Mouse (Mus musculus): ENCODE measurements around the gene Rad51b. TPM values are rescaled to one million over a fixed set of nuclear protein-coding genes. Genes with fewer than 3 reads are reported as not detected.

The Rad51b gene
- polyA plus RNA-seq (2015; fragmentation: Nextera tagmentation; extraction: Ambion mirVana) = 3.9 TPM in 2 replicates

DNA sequence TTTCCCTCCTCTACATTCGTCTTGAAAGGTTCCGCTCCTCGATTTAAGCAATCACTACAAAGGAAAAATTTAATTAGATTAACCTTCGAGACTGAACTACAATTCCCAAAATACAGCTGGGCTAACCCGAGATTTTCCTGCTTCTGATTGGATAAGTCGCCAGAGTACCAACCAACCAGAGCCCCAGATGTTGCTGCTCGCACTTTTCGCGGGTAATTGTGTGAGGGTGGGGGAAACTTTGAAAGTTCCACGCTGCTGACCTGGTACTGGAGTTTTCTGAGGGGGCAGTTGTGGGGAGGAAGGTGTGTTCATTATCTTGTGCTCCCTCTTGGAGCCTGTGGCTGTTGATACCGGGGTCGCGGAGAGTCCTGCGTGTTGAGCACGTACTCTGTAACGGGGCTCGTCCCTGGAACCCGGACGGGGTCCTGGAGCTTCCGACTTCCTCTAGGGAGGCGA lies at the start of gene Rad51b:
Gene Rad51b, plus strand, starts transcription at position 162 of the 456 bp plus-strand sequence.
- H3K4me3 ChIP-seq (replicated peaks; ENCODE audit: low read depth, low read length) = peak within 1 kb of the TSS; percentile 65
- 0% methylated on average over 21 of the region's 21 CpGs for WGBS
- H3K27me3 ChIP-seq (ENCODE audit: insufficient read depth, low read length) = no peaks in the 10 kb centered on the region
- H3K9me3 ChIP-seq (replicated peaks; ENCODE audit: low read length) = no peaks in the 10 kb centered on the region
- H3K36me3 ChIP-seq (ENCODE audit: insufficient read depth, low read length) = no peaks in the 10 kb centered on the region
- ATAC-seq (replicated peaks; ENCODE audit: low FRiP score, low read depth) = peak; percentile 60
- peak within 1 kb of the TSS; percentile 80 for H3K27ac ChIP-seq
- DNase-seq (ENCODE audit: low spot score) = peak; percentile 97
- peak within 1 kb of the TSS; percentile 85 for H3K4me2 ChIP-seq (ENCODE audit: low read length)
- H3K9ac ChIP-seq (ENCODE audit: low read depth, low read length) = peak within 1 kb of the TSS; percentile 75
- H3K4me1 ChIP-seq (replicated peaks; ENCODE audit: insufficient read depth, low read length) = 0 out of 2 replicates have a peak, but pooled peaks cover 4% of the 10 kb centered on the region
- TF ChIP-seq CTCF (IDR thresholded peaks at IDR 0.05; ENCODE audit: low read depth) = no peak

DNA sequence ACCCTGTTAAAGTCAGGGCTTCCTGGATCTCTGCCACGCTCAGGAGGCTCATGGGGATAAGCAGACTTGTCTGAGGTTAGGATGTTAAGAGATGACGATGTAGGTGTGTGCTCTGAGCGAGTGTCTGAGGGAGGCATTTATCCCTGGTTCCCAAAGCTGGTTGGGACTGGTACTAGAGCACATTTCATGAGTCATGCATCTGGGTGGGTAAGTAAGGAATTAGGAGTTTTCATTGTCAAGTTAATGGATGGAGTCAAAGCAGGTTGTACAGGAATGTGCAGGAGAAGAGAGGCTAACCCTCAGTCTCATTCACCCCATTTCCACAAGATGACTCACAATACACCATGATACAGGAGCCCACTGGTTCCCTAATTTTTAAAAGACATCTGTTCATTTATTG lies 49.0 kb upstream of the Rad51b start:
- TF ChIP-seq CTCF (IDR thresholded peaks at IDR 0.05; ENCODE audit: low read depth) = no peak
- no peaks in the 10 kb centered on the region for H3K27me3 ChIP-seq (ENCODE audit: insufficient read depth, low read length)
- no peaks in the 10 kb centered on the region for H3K4me1 ChIP-seq (replicated peaks; ENCODE audit: insufficient read depth, low read length)
- no peak overlapping the region for H3K27ac ChIP-seq
- no peaks in the 10 kb centered on the region for H3K9me3 ChIP-seq (replicated peaks; ENCODE audit: low read length)
- peaks cover 68% of the 10 kb centered on the region for H3K36me3 ChIP-seq (ENCODE audit: insufficient read depth, low read length)
- ATAC-seq (replicated peaks; ENCODE audit: low FRiP score, low read depth) (no peak), DNase-seq (ENCODE audit: low spot score) (no peak)
- no peak overlapping the region for H3K4me3 ChIP-seq (replicated peaks; ENCODE audit: low read depth, low read length)
- H3K9ac ChIP-seq (ENCODE audit: low read depth, low read length) = no peak overlapping the region
- H3K4me2 ChIP-seq (ENCODE audit: low read length) = no peak overlapping the region
- WGBS = 89% methylated on average over 3 of the region's 3 CpGs

DNA sequence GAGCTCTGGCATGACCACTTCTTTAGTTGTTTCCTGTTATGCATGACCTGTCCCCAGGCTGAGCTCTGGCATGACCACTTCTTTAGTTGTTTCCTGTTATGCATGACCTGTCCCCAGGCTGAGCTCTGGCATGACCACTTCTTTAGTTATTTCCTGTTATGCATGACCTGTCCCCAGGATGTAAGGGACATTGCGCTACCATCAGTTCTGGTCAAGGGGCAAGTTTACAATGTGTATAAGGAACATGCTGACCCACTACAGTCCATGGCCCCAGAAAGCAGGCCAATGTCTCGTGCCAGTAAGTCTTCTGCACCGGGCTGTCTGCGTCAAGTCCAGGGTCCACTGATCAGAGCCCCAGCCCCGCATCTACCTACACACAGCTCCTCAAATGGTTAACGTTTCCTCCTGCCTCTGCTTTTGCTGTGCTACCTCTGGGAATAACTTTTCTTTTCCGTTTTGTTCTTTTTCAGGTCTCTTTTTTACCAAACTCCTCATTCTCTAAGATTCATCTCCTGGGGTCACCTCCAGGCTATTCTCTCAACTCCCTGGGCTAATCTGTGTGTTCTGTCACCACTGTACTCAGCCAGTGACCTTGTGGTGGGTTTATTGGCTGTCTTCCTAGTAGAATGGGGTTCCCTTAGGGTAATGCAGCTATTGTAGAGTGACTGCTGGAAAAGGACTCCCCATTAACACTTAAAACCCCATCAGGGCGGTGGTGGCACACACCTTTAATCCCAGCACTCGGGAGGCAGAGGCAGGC lies 43.6 kb upstream of the Rad51b start:
- Histone ChIP-seq H3K27me3 (ENCODE audit: insufficient read depth, low read length) (no peaks in the 10 kb centered on the region), H3K9me3 (replicated peaks; ENCODE audit: low read length) (no peaks in the 10 kb centered on the region), H3K4me3 (replicated peaks; ENCODE audit: low read depth, low read length) (no peak overlapping the region), H3K9ac (ENCODE audit: low read depth, low read length) (no peak overlapping the region), H3K27ac (peak overlapping the region; percentile 64), H3K36me3 (ENCODE audit: insufficient read depth, low read length) (peaks cover 44% of the 10 kb centered on the region), H3K4me2 (ENCODE audit: low read length) (no peak overlapping the region), H3K4me1 (replicated peaks; ENCODE audit: insufficient read depth, low read length) (no peaks in the 10 kb centered on the region)
- DNase-seq (ENCODE audit: low spot score) (peak; percentile 53), ATAC-seq (replicated peaks; ENCODE audit: low FRiP score, low read depth) (peak; percentile 92)
- 63% methylated on average over 9 of the region's 9 CpGs for WGBS
- no peak for TF ChIP-seq CTCF (IDR thresholded peaks at IDR 0.05; ENCODE audit: low read depth)

DNA sequence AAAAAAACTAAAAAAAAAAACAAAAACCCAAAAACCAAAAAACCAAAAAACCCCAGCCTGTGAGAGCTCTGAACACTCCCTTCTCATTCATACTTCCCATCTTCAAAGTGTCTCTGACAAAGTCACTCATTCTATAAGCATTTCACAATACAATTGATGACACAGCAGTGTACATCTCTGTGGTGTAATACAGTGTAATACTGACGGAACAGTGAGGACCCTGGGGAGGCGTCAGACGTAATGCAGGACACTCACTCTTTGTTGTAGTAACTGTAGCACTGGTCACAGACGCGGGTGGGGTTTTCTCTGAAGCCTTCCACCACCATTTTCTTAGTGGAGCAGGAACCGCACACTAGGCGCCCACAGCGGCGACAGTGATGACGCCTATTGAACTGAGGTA lies 42.1 kb upstream of the Rad51b start:
- ATAC-seq (replicated peaks; ENCODE audit: low FRiP score, low read depth) (no peak), DNase-seq (ENCODE audit: low spot score) (no peak)
- H3K4me2 ChIP-seq (ENCODE audit: low read length) = no peak overlapping the region
- no peaks in the 10 kb centered on the region for H3K9me3 ChIP-seq (replicated peaks; ENCODE audit: low read length)
- no peak for TF ChIP-seq CTCF (IDR thresholded peaks at IDR 0.05; ENCODE audit: low read depth)
- no peak overlapping the region for H3K27ac ChIP-seq
- H3K4me3 ChIP-seq (replicated peaks; ENCODE audit: low read depth, low read length) = no peak overlapping the region
- no peaks in the 10 kb centered on the region for H3K4me1 ChIP-seq (replicated peaks; ENCODE audit: insufficient read depth, low read length)
- peaks cover 37% of the 10 kb centered on the region for H3K36me3 ChIP-seq (ENCODE audit: insufficient read depth, low read length)
- no peak overlapping the region for H3K9ac ChIP-seq (ENCODE audit: low read depth, low read length)
- H3K27me3 ChIP-seq (ENCODE audit: insufficient read depth, low read length) = no peaks in the 10 kb centered on the region
- 96% methylated on average over 10 of the region's 10 CpGs for WGBS

DNA sequence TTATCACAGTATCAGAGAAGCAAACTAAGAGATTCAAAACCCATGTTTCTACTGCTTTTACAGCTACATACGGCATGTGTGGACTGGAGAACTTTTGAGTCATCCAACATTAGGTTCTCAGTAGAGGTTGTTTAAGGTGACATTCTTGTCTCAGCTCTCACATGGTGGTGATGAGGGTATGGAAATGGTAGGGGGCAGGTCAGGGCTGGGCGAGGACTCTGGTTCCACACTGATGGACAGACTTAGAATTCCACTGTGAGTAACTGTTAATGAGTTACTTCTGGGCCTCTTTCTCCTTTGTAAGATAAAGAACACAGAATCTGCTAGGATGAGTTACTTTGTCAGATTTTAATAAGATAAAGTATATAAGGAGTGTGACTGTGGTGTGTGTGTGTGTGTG lies 36.9 kb upstream of the Rad51b start:
- Histone ChIP-seq H3K4me1 (replicated peaks; ENCODE audit: insufficient read depth, low read length) (no peaks in the 10 kb centered on the region), H3K4me2 (ENCODE audit: low read length) (no peak overlapping the region), H3K36me3 (ENCODE audit: insufficient read depth, low read length) (peaks cover 48% of the 10 kb centered on the region), H3K9me3 (replicated peaks; ENCODE audit: low read length) (no peaks in the 10 kb centered on the region), H3K27ac (no peak overlapping the region), H3K4me3 (replicated peaks; ENCODE audit: low read depth, low read length) (no peak overlapping the region), H3K27me3 (ENCODE audit: insufficient read depth, low read length) (no peaks in the 10 kb centered on the region), H3K9ac (ENCODE audit: low read depth, low read length) (no peak overlapping the region)
- WGBS = 72% methylated on average over 2 of the region's 2 CpGs
- DNase-seq (ENCODE audit: low spot score) (peak; percentile 11), ATAC-seq (replicated peaks; ENCODE audit: low FRiP score, low read depth) (peak; percentile 78)
- TF ChIP-seq CTCF (IDR thresholded peaks at IDR 0.05; ENCODE audit: low read depth) = no peak

DNA sequence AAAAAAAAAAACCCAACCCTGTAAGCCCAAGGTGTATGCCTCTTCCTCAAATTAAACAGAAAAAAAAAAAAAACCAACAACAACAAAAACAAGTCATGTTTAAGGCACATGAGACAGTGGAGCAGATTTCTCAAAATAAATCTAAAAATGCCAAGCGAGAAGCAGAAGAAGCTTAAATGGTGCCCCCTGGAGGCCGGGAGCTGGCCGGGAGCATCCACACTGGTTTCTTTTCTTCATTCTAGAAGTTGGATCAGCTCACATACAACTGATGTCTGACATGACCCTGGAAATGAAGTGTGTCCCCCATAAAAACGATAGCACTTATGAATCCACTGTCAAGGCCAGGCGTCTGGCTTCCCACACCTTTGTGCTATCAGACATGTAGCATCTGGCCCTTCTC lies 36.0 kb upstream of the Rad51b start:
- no peak overlapping the region for H3K9ac ChIP-seq (ENCODE audit: low read depth, low read length)
- no peak overlapping the region for H3K4me2 ChIP-seq (ENCODE audit: low read length)
- no peaks in the 10 kb centered on the region for H3K4me1 ChIP-seq (replicated peaks; ENCODE audit: insufficient read depth, low read length)
- ATAC-seq (replicated peaks; ENCODE audit: low FRiP score, low read depth) (no peak), DNase-seq (ENCODE audit: low spot score) (peak; percentile 46)
- peaks cover 56% of the 10 kb centered on the region for H3K36me3 ChIP-seq (ENCODE audit: insufficient read depth, low read length)
- no peak overlapping the region for H3K27ac ChIP-seq
- 54% methylated on average over 5 of the region's 5 CpGs for WGBS
- H3K4me3 ChIP-seq (replicated peaks; ENCODE audit: low read depth, low read length) = no peak overlapping the region
- TF ChIP-seq CTCF (IDR thresholded peaks at IDR 0.05; ENCODE audit: low read depth) = peak; percentile 72
- H3K27me3 ChIP-seq (ENCODE audit: insufficient read depth, low read length) = no peaks in the 10 kb centered on the region
- no peaks in the 10 kb centered on the region for H3K9me3 ChIP-seq (replicated peaks; ENCODE audit: low read length)

Data from kidney, postnatal 0 days (tissue).